ENCODE assay signal across 29 mouse cellular contexts in the genomic region with DNA sequence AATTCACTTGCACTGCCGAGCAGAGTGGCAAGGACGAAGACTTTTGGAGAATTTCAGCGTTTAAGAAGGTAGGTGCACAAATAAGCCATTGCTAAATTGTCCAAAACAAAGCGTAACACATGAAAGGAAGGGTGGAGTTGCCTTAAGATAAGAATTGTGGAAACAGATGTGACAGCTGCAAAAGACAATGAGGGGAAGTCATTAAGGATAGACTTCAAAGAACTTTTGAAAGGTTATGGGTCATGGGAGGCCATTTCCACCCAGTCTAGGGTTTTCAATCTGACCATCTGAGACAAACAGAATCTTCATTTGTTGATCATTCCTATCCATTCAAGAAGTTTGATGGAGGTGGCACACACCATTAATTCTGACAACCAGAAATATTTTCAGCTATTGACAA.
DNase-seq lines count a peak whose midpoint lies in the region; ATAC-seq and TF ChIP-seq lines count a peak whose summit lies in the region.
"Had no signal": no experiment of that assay in that cellular context is flagged by ENCODE, and none has a peak within 500 bp of the region (broad histone marks: within the 10 kb centered on the region; RNA-seq: fewer than 3 reads in every experiment).

No protein-coding gene starts in this region.

- WGBS in heart, adult 2 months = 43% methylated on average over 4 of the region's 4 CpGs
- 36% methylated on average over 4 of the region's 4 CpGs for WGBS in kidney, adult 2 months
- 48% methylated on average over 4 of the region's 4 CpGs for WGBS in lung, embryonic 16.5 days
- 44% methylated on average over 4 of the region's 4 CpGs for WGBS in liver, embryonic 11.5 days

- H3K79me2 ChIP-seq in heart, adult 2 months (replicated peaks; ENCODE audit: control insufficient read depth, insufficient read depth, low read length) = no peaks in the 10 kb centered on the region

- H3K27ac ChIP-seq in heart, adult 2 months = no peak overlapping the region
- no peak overlapping the region for H3K27ac ChIP-seq in kidney, adult 2 months (ENCODE audit: insufficient read depth, low read depth, low read length)
- H3K27ac ChIP-seq in lung, embryonic 16.5 days (ENCODE audit: low read length) = no peak overlapping the region
- H3K27ac ChIP-seq in liver, embryonic 11.5 days (ENCODE audit: low read depth, low read length) = no peak overlapping the region
- H3K27ac ChIP-seq: embryonic facial prominence, embryonic 12.5 days; liver, embryonic 13.5 days; lung, embryonic 15.5 days; midbrain, embryonic 13.5 days; neural tube, embryonic 13.5 days; stomach, postnatal 0 days had no signal

- ATAC-seq in lung, embryonic 16.5 days (ENCODE audit: low read depth) = peak; percentile 28; the same call in 1 of the 2 replicates
- no peak for ATAC-seq in liver, embryonic 11.5 days (replicated peaks; ENCODE audit: low FRiP score)
- ATAC-seq: activated CD4-positive, CD25-positive, alpha-beta regulatory T cell, adult 4 months; forebrain, embryonic 14.5 days; hindbrain, embryonic 16.5 days; midbrain, embryonic 13.5 days had no signal

- no peak overlapping the region for H3K4me2 ChIP-seq in lung, embryonic 16.5 days (ENCODE audit: low read depth, low read length)
- H3K4me2 ChIP-seq in liver, embryonic 11.5 days = no peak overlapping the region
- H3K4me2 ChIP-seq: embryonic facial prominence, embryonic 12.5 days; heart, embryonic 11.5 days; liver, embryonic 13.5 days; lung, embryonic 15.5 days; midbrain, embryonic 13.5 days; neural tube, embryonic 13.5 days had no signal

- peak; percentile 82 for DNase-seq in heart, adult 11 months
- DNase-seq in heart, adult 2 months = no peak
- DNase-seq in kidney, adult 2 months = peak; percentile 21
- no peak for DNase-seq in kidney, postnatal 4 days
- DNase-seq in lung, adult 18-20 months = no peak
- peak; percentile 18 for DNase-seq in lung, postnatal 36 days
- no peak for DNase-seq in liver, embryonic 11.5 days (ENCODE audit: low spot score)
- DNase-seq: adrenal gland, adult 2 months; adrenal gland, postnatal 36 days; cerebellum, adult 18-20 months; cerebellum, postnatal 10 days; gastrocnemius, postnatal 14 days; layer of hippocampus, postnatal 36 days; left cerebral cortex, postnatal 4 days; liver, embryonic 13.5 days; right cerebral cortex, postnatal 4 days; thymus, adult 18-20 months; thymus, postnatal 25 days had no signal

- TF ChIP-seq POLR2A in heart, adult 2 months (IDR thresholded peaks at IDR 0.05; ENCODE audit: insufficient read depth, low read depth, low read length) = no peak
- no peak for TF ChIP-seq POLR2A in kidney, adult 2 months (IDR thresholded peaks at IDR 0.05; ENCODE audit: low read depth, low read length)

- no peak for TF ChIP-seq EP300 in heart, adult 2 months (IDR thresholded peaks at IDR 0.05; ENCODE audit: insufficient read depth, low read depth, low read length)

- no peak overlapping the region for H3K9ac ChIP-seq in heart, adult 2 months (ENCODE audit: low read depth, low read length)
- H3K9ac ChIP-seq in lung, embryonic 16.5 days (ENCODE audit: low read length) = no peak overlapping the region
- no peak overlapping the region for H3K9ac ChIP-seq in liver, embryonic 11.5 days (ENCODE audit: low read depth, low read length)
- H3K9ac ChIP-seq: embryonic facial prominence, embryonic 12.5 days; liver, embryonic 13.5 days; lung, embryonic 15.5 days; midbrain, embryonic 13.5 days; neural tube, embryonic 13.5 days had no signal

- no peak for TF ChIP-seq CTCF in heart, adult 2 months (IDR thresholded peaks at IDR 0.05)
- TF ChIP-seq CTCF in kidney, adult 2 months (conservative IDR thresholded peaks at IDR 0.05; ENCODE audit: insufficient read depth, insufficient read length, low read depth, low read length) = no peak

- no peaks in the 10 kb centered on the region for H3K27me3 ChIP-seq in heart, adult 2 months (ENCODE audit: control insufficient read depth, insufficient read depth, low read length)
- no peaks in the 10 kb centered on the region for H3K27me3 ChIP-seq in kidney, adult 2 months (replicated peaks; ENCODE audit: control insufficient read depth, insufficient read depth, low read length)
- H3K27me3 ChIP-seq in lung, embryonic 16.5 days (ENCODE audit: control insufficient read depth, insufficient read depth, low read depth, low read length) = no peaks in the 10 kb centered on the region
- no peaks in the 10 kb centered on the region for H3K27me3 ChIP-seq in liver, embryonic 11.5 days (replicated peaks; ENCODE audit: control insufficient read depth, insufficient read depth, low read length)
- H3K27me3 ChIP-seq: embryonic facial prominence, embryonic 12.5 days; liver, embryonic 13.5 days; lung, embryonic 15.5 days; megakaryocyte, embryonic 14.5 days; midbrain, embryonic 13.5 days; neural tube, embryonic 13.5 days had no signal

- intact Hi-C loops in heart, adult 2 months (cut with DNase I) = loop anchor here (10.0 kb wide), 1 partner anchor 430 kb away; the partner anchor contains the start of gene Tmtc2

- no peaks in the 10 kb centered on the region for H3K9me3 ChIP-seq in lung, embryonic 16.5 days (ENCODE audit: control insufficient read depth, low read length)
- H3K9me3 ChIP-seq in liver, embryonic 11.5 days (ENCODE audit: control insufficient read depth, low read length) = no peaks in the 10 kb centered on the region
- H3K9me3 ChIP-seq: embryonic facial prominence, embryonic 12.5 days; liver, embryonic 13.5 days; lung, embryonic 15.5 days; megakaryocyte, embryonic 14.5 days; midbrain, embryonic 13.5 days; neural tube, embryonic 13.5 days had no signal

- no peaks in the 10 kb centered on the region for H3K4me1 ChIP-seq in heart, adult 2 months (ENCODE audit: control insufficient read depth, insufficient read depth, low read length)
- H3K4me1 ChIP-seq in kidney, adult 2 months (ENCODE audit: control insufficient read depth, insufficient read depth, low read length) = no peaks in the 10 kb centered on the region
- no peaks in the 10 kb centered on the region for H3K4me1 ChIP-seq in lung, embryonic 16.5 days (replicated peaks; ENCODE audit: control insufficient read depth, insufficient read depth, low read length)
- H3K4me1 ChIP-seq in liver, embryonic 11.5 days (replicated peaks; ENCODE audit: control insufficient read depth, insufficient read depth, low read length) = no peaks in the 10 kb centered on the region
- H3K4me1 ChIP-seq: embryonic facial prominence, embryonic 12.5 days; liver, embryonic 13.5 days; lung, embryonic 15.5 days; midbrain, embryonic 13.5 days; neural tube, embryonic 13.5 days had no signal

- H3K4me3 ChIP-seq in heart, adult 2 months = no peak overlapping the region
- no peak overlapping the region for H3K4me3 ChIP-seq in kidney, adult 2 months (ENCODE audit: insufficient read depth, low read depth, low read length)
- no peak overlapping the region for H3K4me3 ChIP-seq in lung, embryonic 16.5 days (ENCODE audit: low read length)
- H3K4me3 ChIP-seq in liver, embryonic 11.5 days (ENCODE audit: low read depth, low read length) = no peak overlapping the region
- H3K4me3 ChIP-seq: embryonic facial prominence, embryonic 12.5 days; liver, embryonic 13.5 days; lung, embryonic 15.5 days; megakaryocyte, embryonic 14.5 days; midbrain, embryonic 13.5 days; neural tube, embryonic 13.5 days had no signal

- no peaks in the 10 kb centered on the region for H3K36me3 ChIP-seq in heart, adult 2 months (ENCODE audit: control insufficient read depth, insufficient read depth, low read length)
- no peaks in the 10 kb centered on the region for H3K36me3 ChIP-seq in kidney, adult 2 months (ENCODE audit: control insufficient read depth, insufficient read depth, low read length)
- no peaks in the 10 kb centered on the region for H3K36me3 ChIP-seq in lung, embryonic 16.5 days (ENCODE audit: control insufficient read depth, insufficient read depth, low read length)
- H3K36me3 ChIP-seq in liver, embryonic 11.5 days (ENCODE audit: control insufficient read depth, insufficient read depth, low read length) = no peaks in the 10 kb centered on the region
- H3K36me3 ChIP-seq: embryonic facial prominence, embryonic 12.5 days; liver, embryonic 13.5 days; lung, embryonic 15.5 days; midbrain, embryonic 13.5 days; neural tube, embryonic 13.5 days had no signal

Comparison
In these comparisons a context has a peak if more than half of its experiments do, and no peak if none do; other contexts are left out.
1. DNase-seq: peak in heart, adult 11 months (single experiment), kidney, adult 2 months (single experiment) and lung, postnatal 36 days (single experiment); none in heart, adult 2 months (0 of 2), kidney, postnatal 4 days (0 of 2), lung, adult 18-20 months (0 of 2) and liver, embryonic 11.5 days (single experiment).